Mouse (Mus musculus) kidney, embryonic 16.5 days (tissue): ENCODE results near the gene Casq2. TPM values are rescaled to one million over a fixed set of nuclear protein-coding genes. Genes with fewer than 3 reads are reported as not detected.

Experiments used
- ATAC-seq: fragments of 200-750 bp; cut with Nextera tagmentation; 2 replicates; pipeline ENCODE4 v1.8.0; 2017; ENCODE audit warnings: moderate TSS enrichment; ENCODE audit not compliant: low FRiP score, low TSS enrichment
- H3K27ac ChIP-seq: fragments of 300-500 bp; sonication (generic); 2 replicates; pipeline ENCODE4 v1.5.1; 2014; ENCODE audit warnings: low read length
- H3K27me3 ChIP-seq: fragments of 300-500 bp; sonication (generic); 2 replicates; pipeline ENCODE4 v1.6.1; 2014; ENCODE audit warnings: low read length, control low read depth, mixed read lengths; ENCODE audit not compliant: insufficient read depth
- H3K36me3 ChIP-seq: fragments of 300-500 bp; sonication (generic); 2 replicates; pipeline ENCODE4 v1.6.1; 2014; ENCODE audit warnings: low read length, control low read depth, mixed read lengths; ENCODE audit not compliant: insufficient read depth
- H3K4me1 ChIP-seq: fragments of 300-500 bp; sonication (generic); 2 replicates; pipeline ENCODE4 v1.6.1; 2014; ENCODE audit warnings: low read length, control low read depth, mixed read lengths; ENCODE audit not compliant: insufficient read depth
- H3K4me2 ChIP-seq: fragments of 300-500 bp; sonication (generic); replicated peaks from 2 replicates; pipeline ENCODE4 v1.6.1; 2014; ENCODE audit warnings: low read depth, low read length
- H3K4me3 ChIP-seq: fragments of 300-500 bp; sonication (generic); 2 replicates; pipeline ENCODE4 v1.5.1; 2014; ENCODE audit warnings: mild to moderate bottlenecking, low read length
- H3K9ac ChIP-seq: fragments of 300-500 bp; sonication (generic); replicated peaks from 2 replicates; pipeline ENCODE4 v1.6.1; 2014; ENCODE audit warnings: low read length
- H3K9me3 ChIP-seq: fragments of 300-500 bp; sonication (generic); 2 replicates; pipeline ENCODE4 v1.6.1; 2016; ENCODE audit warnings: low read length, control low read depth
- WGBS: fragments of 180-500 bp; shearing (Covaris S2); extraction: QIAGEN DNeasy Blood & Tissue Kit; methylation state at CpG from one replicate; pipeline ENCODE4 v1.1.7; 2014; 5-methylcytosine and 5-hydroxymethylcytosine counted together
- polyA plus RNA-seq: library from polyadenylated mRNA; unstranded; fragments of >200 nt; fragmentation: Nextera tagmentation; extraction: Ambion mirVana; gene quantifications from 2 replicates; pipeline ENCODE4 v1.2.1, GENCODE M21; 2015

Gene Casq2
- polyA plus RNA-seq, 1 experiment from 2014 or later, result 3.6 TPM

DNA sequence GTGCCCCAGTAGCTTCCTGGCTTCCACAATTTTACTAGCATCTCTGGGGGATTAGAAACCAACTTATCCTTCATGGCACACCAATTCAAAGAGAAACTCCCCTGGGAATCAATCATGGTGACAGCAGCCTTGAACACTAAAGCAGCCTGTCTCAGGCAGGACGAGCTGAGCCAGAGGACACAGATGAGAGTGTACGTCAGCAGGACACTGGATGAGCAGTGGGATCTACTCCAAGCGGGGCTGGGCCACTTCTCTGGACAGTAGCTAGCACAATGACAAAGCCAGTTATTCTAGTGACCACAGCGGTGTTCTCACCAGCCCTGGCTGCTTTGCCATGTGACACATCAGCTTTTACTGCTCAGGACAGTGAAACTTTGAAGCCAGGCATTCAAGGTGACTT is 95.0 kb downstream of the Casq2 start:
- Histone ChIP-seq H3K4me2 (no peak overlapping the region), H3K27ac (no peak overlapping the region), H3K4me3 (no peak overlapping the region), H3K27me3 (no peaks in the 10 kb centered on the region), H3K36me3 (peaks cover 26% of the 10 kb centered on the region), H3K9me3 (peaks cover 5% of the 10 kb centered on the region; the same call in 1 of the 2 replicates), H3K4me1 (peaks cover 9% of the 10 kb centered on the region), H3K9ac (no peak overlapping the region)
- 82% methylated on average over 4 of the region's 4 CpGs for WGBS
- ATAC-seq, result no peak

DNA sequence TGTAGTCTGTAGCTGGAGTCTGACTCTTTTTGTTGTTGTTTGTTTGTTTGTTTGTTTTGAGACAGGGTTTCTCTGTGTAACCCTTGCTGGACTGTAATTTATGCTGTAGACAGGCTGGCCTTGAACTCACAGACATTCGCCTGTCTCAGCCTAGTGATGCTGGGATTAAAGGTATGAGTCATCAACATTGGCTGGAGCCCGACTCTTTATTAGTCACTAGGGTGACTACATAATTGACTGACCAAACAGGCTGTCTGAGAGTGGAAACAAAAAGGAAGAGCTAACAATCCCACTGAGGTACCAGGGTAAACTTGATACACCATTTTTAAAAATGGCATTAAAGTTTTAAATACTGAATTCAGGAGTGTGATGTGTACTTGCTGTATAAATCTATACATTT is 96.4 kb downstream of the Casq2 start:
- Histone ChIP-seq H3K4me3 (no peak overlapping the region), H3K27me3 (no peaks in the 10 kb centered on the region), H3K36me3 (peaks cover 32% of the 10 kb centered on the region), H3K27ac (no peak overlapping the region), H3K9ac (no peak overlapping the region), H3K9me3 (peaks cover 8% of the 10 kb centered on the region; the same call in 1 of the 2 replicates), H3K4me1 (peaks cover 4% of the 10 kb centered on the region), H3K4me2 (no peak overlapping the region)
- no peak for ATAC-seq
- 83% methylated on average over 2 of the region's 2 CpGs for WGBS

DNA sequence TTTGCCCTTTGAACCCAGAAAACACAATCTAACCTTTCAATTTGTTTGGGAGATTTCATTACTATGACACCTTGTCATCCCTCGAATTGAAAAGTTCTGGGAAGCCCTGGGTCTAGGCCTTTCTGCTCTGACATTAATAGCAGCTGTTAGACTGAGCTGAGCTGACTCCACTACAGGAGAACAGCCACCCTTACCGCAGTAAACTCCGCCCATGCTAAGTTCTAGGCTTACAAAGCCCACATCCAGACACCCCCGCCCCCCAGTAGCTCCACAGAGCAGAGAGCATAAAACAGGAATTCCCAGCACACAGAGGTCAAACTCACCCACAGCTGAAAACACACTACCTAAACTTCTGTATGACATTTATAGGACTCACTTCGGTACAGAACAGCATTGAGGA is 98.5 kb downstream of the Casq2 start:
- 24% methylated on average over 5 of the region's 5 CpGs for WGBS
- Histone ChIP-seq H3K36me3 (peaks cover 26% of the 10 kb centered on the region), H3K27me3 (no peaks in the 10 kb centered on the region), H3K4me1 (peaks cover 11% of the 10 kb centered on the region), H3K9ac (no peak overlapping the region), H3K9me3 (peaks cover 8% of the 10 kb centered on the region; the same call in 1 of the 2 replicates), H3K4me3 (no peak overlapping the region), H3K27ac (no peak overlapping the region), H3K4me2 (no peak overlapping the region)
- peak; percentile 69; the same call in 1 of the 2 replicates for ATAC-seq

DNA sequence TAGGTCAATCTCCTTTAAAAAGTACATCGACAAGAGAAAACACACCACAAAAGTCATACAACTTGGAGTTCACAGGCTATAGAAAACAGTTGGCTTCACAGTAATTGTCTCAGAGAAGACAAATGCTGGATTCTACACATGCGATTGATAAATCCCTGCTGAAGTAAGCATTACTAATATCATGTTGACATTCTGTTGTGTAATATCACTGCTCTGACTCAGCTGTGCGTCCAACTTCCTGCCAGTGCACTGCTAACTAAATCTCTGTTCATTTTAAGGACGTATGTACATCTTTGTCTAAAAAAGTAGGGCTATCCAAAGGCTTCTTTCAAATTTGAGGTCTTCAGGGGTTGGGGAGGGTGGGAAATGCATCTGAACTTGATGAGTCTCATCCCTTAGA is 101.2 kb downstream of the Casq2 start:
- H3K36me3 ChIP-seq, result peaks cover 22% of the 10 kb centered on the region
- 87% methylated on average over 4 of the region's 4 CpGs for WGBS
- no peak overlapping the region for H3K4me3 ChIP-seq
- no peak overlapping the region for H3K9ac ChIP-seq
- no peak overlapping the region for H3K4me2 ChIP-seq
- H3K9me3 ChIP-seq, result peaks cover 8% of the 10 kb centered on the region; the same call in 1 of the 2 replicates
- ATAC-seq, result no peak
- H3K27me3 ChIP-seq, result no peaks in the 10 kb centered on the region
- H3K4me1 ChIP-seq, result peaks cover 24% of the 10 kb centered on the region
- H3K27ac ChIP-seq, result no peak overlapping the region

DNA sequence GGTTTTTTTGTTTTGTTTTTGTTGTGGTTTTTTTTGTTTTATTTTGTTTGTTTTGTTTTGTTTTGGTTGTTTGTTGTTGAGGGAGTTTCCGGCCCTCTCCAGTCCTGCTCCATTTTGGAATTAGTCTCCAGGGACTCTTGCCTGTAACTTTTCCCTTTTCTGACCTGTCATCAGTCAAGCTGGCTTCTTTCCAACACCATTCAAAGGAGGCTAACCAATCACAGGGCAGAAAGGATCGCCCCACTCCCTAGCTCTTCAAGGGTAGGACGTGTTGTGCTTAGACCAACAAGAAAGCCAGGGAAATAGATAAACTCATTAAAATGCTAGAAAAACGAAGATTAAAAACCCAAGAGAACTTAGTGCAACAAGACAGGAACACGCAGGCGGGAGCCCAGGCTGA is 102.8 kb downstream of the Casq2 start:
- Histone ChIP-seq H3K4me1 (peaks cover 39% of the 10 kb centered on the region), H3K27ac (no peak overlapping the region; the same call in 1 of the 2 replicates), H3K36me3 (peaks cover 15% of the 10 kb centered on the region), H3K9me3 (peaks cover 8% of the 10 kb centered on the region; the same call in 1 of the 2 replicates), H3K27me3 (no peaks in the 10 kb centered on the region), H3K4me2 (no peak overlapping the region), H3K9ac (no peak overlapping the region), H3K4me3 (no peak overlapping the region)
- no peak for ATAC-seq
- WGBS, result 33% methylated on average over 6 of the region's 6 CpGs

DNA sequence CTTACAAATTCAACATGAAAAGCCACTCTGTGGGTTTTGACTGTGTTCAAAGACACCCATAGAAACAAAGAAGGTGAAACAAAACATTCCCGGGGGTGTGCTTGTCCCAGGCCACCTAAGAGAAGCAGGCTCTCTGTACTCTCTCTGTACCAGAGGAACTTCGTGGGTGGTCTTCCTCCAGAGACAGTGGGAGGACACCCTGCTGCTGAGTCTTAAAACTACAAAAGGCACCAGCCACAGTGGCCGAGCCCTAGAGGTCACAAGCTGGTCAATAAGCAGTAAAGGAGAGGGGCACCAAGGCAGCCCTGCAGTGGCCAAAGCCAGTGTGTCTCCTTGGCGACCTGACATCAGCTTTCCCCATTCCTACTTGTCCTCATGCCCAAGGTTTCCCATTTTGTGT is 103.8 kb downstream of the Casq2 start:
- no peaks in the 10 kb centered on the region for H3K27me3 ChIP-seq
- H3K27ac ChIP-seq, result 0 out of 2 replicates have a peak overlapping the region, but pooled peaks have one; percentile 10
- H3K9me3 ChIP-seq, result peaks cover 8% of the 10 kb centered on the region; the same call in 1 of the 2 replicates
- H3K4me3 ChIP-seq, result no peak overlapping the region
- no peak overlapping the region for H3K9ac ChIP-seq
- 20% methylated on average over 4 of the region's 4 CpGs for WGBS
- peaks cover 46% of the 10 kb centered on the region for H3K4me1 ChIP-seq
- no peak for ATAC-seq
- peaks cover 12% of the 10 kb centered on the region for H3K36me3 ChIP-seq
- no peak overlapping the region for H3K4me2 ChIP-seq

DNA sequence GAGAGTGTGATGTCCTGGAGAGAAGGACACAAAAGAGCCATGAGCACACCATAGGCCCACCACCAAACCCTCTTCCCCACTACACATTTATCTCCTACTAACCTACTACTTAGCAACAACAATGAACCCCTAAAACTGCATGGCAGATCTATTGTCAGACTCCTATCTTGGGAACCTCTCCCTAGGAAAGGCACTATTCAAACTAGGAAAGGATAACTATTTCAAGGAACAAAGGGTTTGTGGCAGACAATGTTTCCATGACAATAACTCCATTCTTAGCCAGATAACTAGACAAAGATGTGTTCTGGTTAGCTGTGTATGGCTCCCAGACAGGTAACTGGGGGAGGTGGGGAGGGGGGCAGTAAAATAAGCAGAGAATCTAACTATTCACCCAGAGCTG is 104.4 kb downstream of the Casq2 start:
- no peak overlapping the region for H3K9ac ChIP-seq
- H3K9me3 ChIP-seq, result peaks cover 8% of the 10 kb centered on the region; the same call in 1 of the 2 replicates
- H3K27ac ChIP-seq, result no peak overlapping the region
- H3K4me2 ChIP-seq, result no peak overlapping the region
- ATAC-seq, result no peak
- H3K36me3 ChIP-seq, result peaks cover 11% of the 10 kb centered on the region
- H3K27me3 ChIP-seq, result no peaks in the 10 kb centered on the region
- H3K4me3 ChIP-seq, result no peak overlapping the region
- peaks cover 52% of the 10 kb centered on the region for H3K4me1 ChIP-seq

DNA sequence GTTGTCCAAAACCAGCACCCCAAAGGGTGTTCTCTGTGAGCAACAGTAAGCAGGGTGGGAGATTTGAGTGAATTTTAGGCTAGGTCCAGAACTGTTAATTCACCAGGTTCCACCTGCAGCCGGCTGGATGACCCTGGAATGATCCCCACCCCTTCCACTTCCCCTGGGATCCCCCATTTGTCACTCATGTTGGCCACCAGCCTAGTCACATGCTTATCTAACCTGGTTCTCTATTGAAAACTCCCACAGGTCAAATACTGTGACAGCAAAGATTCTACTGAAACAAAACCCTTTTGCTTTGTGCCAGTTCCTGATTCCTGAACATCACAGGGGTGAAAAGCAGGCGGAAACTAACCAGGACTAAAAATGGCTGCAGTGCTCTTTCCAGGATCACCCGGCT is 105.4 kb downstream of the Casq2 start:
- Histone ChIP-seq H3K4me2 (no peak overlapping the region), H3K4me1 (peaks cover 61% of the 10 kb centered on the region), H3K27me3 (no peaks in the 10 kb centered on the region), H3K27ac (no peak overlapping the region), H3K9me3 (no peaks in the 10 kb centered on the region), H3K9ac (no peak overlapping the region), H3K4me3 (no peak overlapping the region), H3K36me3 (peaks cover 9% of the 10 kb centered on the region)
- whole genome bisulfite sequencing, result 70% methylated on average over 3 of the region's 3 CpGs
- no peak for ATAC-seq

DNA sequence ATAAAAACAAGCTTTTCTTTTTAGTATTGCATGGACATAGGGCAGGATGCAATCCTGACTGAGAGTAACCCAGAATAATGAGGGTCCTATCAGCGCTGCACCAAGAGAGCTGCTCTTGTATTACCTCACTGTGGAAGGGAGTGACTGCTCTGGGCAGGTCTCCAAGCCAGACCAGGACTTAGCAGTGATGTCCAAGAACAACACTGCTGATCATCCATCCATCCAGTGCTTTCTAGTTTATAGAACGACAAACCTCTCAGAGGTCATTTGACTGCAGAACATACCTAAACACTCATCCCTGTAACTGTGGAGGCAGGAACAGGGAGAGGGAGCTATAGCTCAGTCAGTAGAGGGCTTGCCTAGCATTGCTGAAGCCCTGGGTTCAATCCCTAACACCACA is 106.4 kb downstream of the Casq2 start:
- no peak overlapping the region for H3K9ac ChIP-seq
- H3K36me3 ChIP-seq, result peaks cover 6% of the 10 kb centered on the region
- H3K4me2 ChIP-seq, result no peak overlapping the region
- no peaks in the 10 kb centered on the region for H3K27me3 ChIP-seq
- no peaks in the 10 kb centered on the region for H3K9me3 ChIP-seq
- 30% methylated on average over 2 of the region's 2 CpGs for WGBS
- H3K27ac ChIP-seq, result peak overlapping the region; percentile 43; the same call in 1 of the 2 replicates
- no peak overlapping the region for H3K4me3 ChIP-seq
- ATAC-seq, result peak; percentile 28
- peaks cover 72% of the 10 kb centered on the region for H3K4me1 ChIP-seq

DNA sequence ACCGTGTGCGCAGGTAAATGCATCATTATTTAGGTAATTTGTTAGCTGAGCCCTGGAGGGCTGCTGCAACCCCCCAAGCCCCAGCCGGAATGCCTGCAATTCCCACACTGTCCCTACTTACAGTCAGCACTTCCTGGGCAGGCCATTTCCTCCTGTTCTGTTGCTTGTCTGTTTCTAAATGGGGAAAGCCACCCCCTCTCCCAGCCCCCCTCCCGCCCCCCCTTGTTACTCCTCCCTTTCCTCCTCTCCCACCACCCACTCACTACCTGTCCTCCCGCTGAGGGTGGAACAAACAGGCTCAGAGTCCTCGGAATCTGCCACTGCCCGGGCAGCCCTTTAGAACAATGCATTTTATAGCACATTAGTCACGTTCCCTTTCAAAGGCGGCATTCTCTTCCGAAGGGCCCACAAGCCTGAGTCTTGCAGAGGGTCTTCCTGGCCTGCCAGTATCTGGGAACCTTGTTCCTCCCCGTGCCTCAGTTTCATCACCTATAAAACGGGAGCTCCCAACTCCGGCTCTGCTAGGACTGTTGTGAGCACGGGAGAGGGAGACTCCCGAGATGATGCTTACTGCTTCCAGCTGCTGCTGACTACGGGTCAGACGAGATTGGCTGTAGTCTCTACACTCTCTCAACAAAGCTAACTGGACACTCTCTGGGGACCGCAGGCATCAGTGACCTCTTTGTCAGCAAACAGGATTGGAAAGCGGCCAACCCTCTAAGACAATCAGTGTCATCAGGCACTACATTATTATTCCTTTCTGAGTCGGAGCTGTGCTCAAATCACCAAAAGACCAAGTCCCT is 107.5 kb downstream of the Casq2 start:
- no peaks in the 10 kb centered on the region for H3K9me3 ChIP-seq
- 7% methylated on average over 19 of the region's 20 CpGs for WGBS
- peak overlapping the region; percentile 31 for H3K4me2 ChIP-seq
- peak overlapping the region; percentile 41 for H3K9ac ChIP-seq
- H3K27me3 ChIP-seq, result no peaks in the 10 kb centered on the region
- H3K36me3 ChIP-seq, result peaks cover 6% of the 10 kb centered on the region
- H3K27ac ChIP-seq, result peak overlapping the region; percentile 80
- H3K4me3 ChIP-seq, result no peak overlapping the region
- H3K4me1 ChIP-seq, result peaks cover 82% of the 10 kb centered on the region
- peak; percentile 36 for ATAC-seq
